Mouse (Mus musculus): ENCODE results near the gene Kdf1. TPM values are rescaled to one million over a fixed set of nuclear protein-coding genes. Genes with fewer than 3 reads are reported as not detected.

The Kdf1 gene
- total and polyA plus RNA-seq, 3 experiments: 0.04 to 0.12 TPM; not detected in 1

DNA sequence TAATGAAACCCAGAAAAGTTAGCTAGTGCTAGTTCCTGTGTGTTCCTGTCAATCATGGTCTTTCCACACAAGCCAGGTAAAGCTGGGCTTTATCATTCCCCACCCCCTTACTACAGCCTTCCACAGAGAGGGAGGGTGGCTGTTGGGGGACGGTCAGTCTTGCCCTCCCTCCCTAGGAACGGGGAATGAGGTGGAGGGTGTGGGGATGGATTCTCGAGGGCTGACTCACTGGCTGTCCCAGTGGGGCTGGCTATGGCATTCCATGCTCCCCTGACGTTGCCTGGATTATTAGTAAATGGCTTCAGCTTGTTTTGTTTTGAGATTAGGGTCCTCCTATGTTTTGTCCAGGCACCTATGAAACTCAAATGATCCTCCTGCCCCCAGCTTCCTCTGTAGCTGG is 37.3 kb upstream of the Kdf1 start:
- no peak overlapping the region for H3K4me3 ChIP-seq (ENCODE audit: control insufficient read depth in 1 of 2, insufficient read depth in 1 of 2, low read depth in 2 of 2, low read length in 2 of 2)
- H3K4me1 ChIP-seq (ENCODE audit: control insufficient read depth in 1 of 2, insufficient read depth in 2 of 2, low read length in 2 of 2): peaks cover 0 to 4% of the 10 kb centered on the region in 2 experiments; a peak in 1 of 4 replicates
- no peak for DNase-seq (ENCODE audit: low read depth, low spot score)
- no peak overlapping the region for H3K27ac ChIP-seq (ENCODE audit: control insufficient read depth, low read depth, low read length)
- H3K79me2 ChIP-seq (ENCODE audit: control insufficient read depth, insufficient read depth, low read length, poor library complexity): no peaks in the 10 kb centered on the region
- peaks cover 0 to 5% of the 10 kb centered on the region in 2 experiments; a peak in 2 of 4 replicates for H3K27me3 ChIP-seq (ENCODE audit: control insufficient read depth in 1 of 2, insufficient read depth in 2 of 2, low read length in 2 of 2)
- TF ChIP-seq CTCF (IDR thresholded peaks at IDR 0.05 in 2 of 3, conservative IDR thresholded peaks at IDR 0.05 in 1 of 3; ENCODE audit: control insufficient read depth in 1 of 3, insufficient read depth in 1 of 3, low read depth in 2 of 3, low read length in 3 of 3, poor library complexity in 1 of 3, severe bottlenecking in 1 of 3) (no peak), ELF1 (IDR thresholded peaks at IDR 0.05; ENCODE audit: low read depth, low read length) (no peak), BHLHE40 (IDR thresholded peaks at IDR 0.05; ENCODE audit: borderline replicate concordance, low read depth, low read length) (no peak), ZMIZ1 (IDR thresholded peaks at IDR 0.05; ENCODE audit: low read depth, low read length) (no peak), TAL1 (IDR thresholded peaks at IDR 0.05; ENCODE audit: low read length) (no peak)
- H3K36me3 ChIP-seq (ENCODE audit: control insufficient read depth in 1 of 2, insufficient read depth in 2 of 2, low read length in 2 of 2): no peaks in the 10 kb centered on the region
- no peak overlapping the region for H3K9ac ChIP-seq (ENCODE audit: control insufficient read depth, low read depth, low read length, poor library complexity, severe bottlenecking)
- H3K9me3 ChIP-seq (replicated peaks; ENCODE audit: insufficient read depth, low read length): no peaks in the 10 kb centered on the region

DNA sequence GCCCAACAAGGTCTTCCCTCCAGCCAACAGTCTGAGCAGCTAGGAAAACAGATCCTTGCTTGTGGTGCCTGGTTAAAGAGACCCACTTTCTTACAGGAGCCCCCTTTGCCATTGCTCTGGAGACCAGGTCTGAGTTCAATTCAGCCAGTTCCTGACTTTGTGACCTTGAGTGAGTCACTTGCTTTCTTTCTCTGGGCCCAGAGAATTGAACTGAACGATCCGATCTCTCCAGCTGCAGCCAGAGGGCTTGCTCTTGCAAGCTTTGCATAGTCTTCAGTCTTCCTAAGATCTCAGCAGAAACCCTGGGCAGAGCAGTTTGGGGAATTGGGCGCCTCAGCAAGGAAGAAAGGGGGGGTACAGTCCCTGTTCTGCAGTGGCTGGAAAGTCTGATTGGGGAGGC is 36.3 kb upstream of the Kdf1 start:
- H3K9ac ChIP-seq (ENCODE audit: control insufficient read depth, low read depth, low read length, poor library complexity, severe bottlenecking): no peak overlapping the region
- no peak for TF ChIP-seq SMC3 (IDR thresholded peaks at IDR 0.05; ENCODE audit: low read depth, low read length)
- no peak for TF ChIP-seq NELFE (IDR thresholded peaks at IDR 0.05; ENCODE audit: low read depth, low read length)
- TF ChIP-seq BHLHE40 (IDR thresholded peaks at IDR 0.05; ENCODE audit: borderline replicate concordance, low read depth, low read length): no peak
- no peak for TF ChIP-seq TCF12 (IDR thresholded peaks at IDR 0.05; ENCODE audit: low read depth, low read length)
- TF ChIP-seq MEF2A (IDR thresholded peaks at IDR 0.05; ENCODE audit: extremely low read depth, insufficient replicate concordance, low read depth, low read length, poor library complexity, severe bottlenecking): no peak
- TF ChIP-seq USF2 (IDR thresholded peaks at IDR 0.05; ENCODE audit: borderline replicate concordance in 1 of 2, insufficient read depth in 1 of 2, low read depth in 1 of 2, low read length in 2 of 2): no peak
- TF ChIP-seq MAX (IDR thresholded peaks at IDR 0.05; ENCODE audit: low read length): no peak
- no peak for TF ChIP-seq USF1 (IDR thresholded peaks at IDR 0.05; ENCODE audit: low read depth, low read length)
- TF ChIP-seq GATA1 (IDR thresholded peaks at IDR 0.05; ENCODE audit: low read depth, low read length): no peak
- no peak for TF ChIP-seq HCFC1 (IDR thresholded peaks at IDR 0.05; ENCODE audit: low read depth, low read length)
- no peak for TF ChIP-seq ZC3H11A (IDR thresholded peaks at IDR 0.05; ENCODE audit: low read depth, low read length)
- no peak for TF ChIP-seq ZMIZ1 (IDR thresholded peaks at IDR 0.05; ENCODE audit: low read depth, low read length)
- TF ChIP-seq UBTF (IDR thresholded peaks at IDR 0.05; ENCODE audit: borderline replicate concordance, insufficient read depth, low read depth, low read length): no peak
- no peak for TF ChIP-seq TAL1 (IDR thresholded peaks at IDR 0.05; ENCODE audit: low read length)
- TF ChIP-seq E2F4 (IDR thresholded peaks at IDR 0.05; ENCODE audit: borderline replicate concordance, low read depth, low read length): no peak
- TF ChIP-seq MYB (IDR thresholded peaks at IDR 0.05; ENCODE audit: low read depth, low read length): no peak
- H3K4me3 ChIP-seq (ENCODE audit: control insufficient read depth in 1 of 2, insufficient read depth in 1 of 2, low read depth in 2 of 2, low read length in 2 of 2): no peak overlapping the region
- H3K27ac ChIP-seq (ENCODE audit: control insufficient read depth, low read depth, low read length): no peak overlapping the region
- H3K4me1 ChIP-seq (ENCODE audit: control insufficient read depth in 1 of 2, insufficient read depth in 2 of 2, low read length in 2 of 2): peaks cover 0 to 4% of the 10 kb centered on the region in 2 experiments; a peak in 1 of 4 replicates
- H3K79me2 ChIP-seq (ENCODE audit: control insufficient read depth, insufficient read depth, low read length, poor library complexity): no peaks in the 10 kb centered on the region
- H3K9me3 ChIP-seq (replicated peaks; ENCODE audit: insufficient read depth, low read length): no peaks in the 10 kb centered on the region
- DNase-seq (ENCODE audit: low read depth, low spot score): no peak
- H3K27me3 ChIP-seq (ENCODE audit: control insufficient read depth in 1 of 2, insufficient read depth in 2 of 2, low read length in 2 of 2): peaks cover 0 to 1% of the 10 kb centered on the region in 2 experiments; a peak in 2 of 4 replicates
- H3K36me3 ChIP-seq (ENCODE audit: control insufficient read depth in 1 of 2, insufficient read depth in 2 of 2, low read length in 2 of 2): no peaks in the 10 kb centered on the region

All from MEL (cell line).